Mouse (Mus musculus): ENCODE data around the gene Lin52.

DNA sequence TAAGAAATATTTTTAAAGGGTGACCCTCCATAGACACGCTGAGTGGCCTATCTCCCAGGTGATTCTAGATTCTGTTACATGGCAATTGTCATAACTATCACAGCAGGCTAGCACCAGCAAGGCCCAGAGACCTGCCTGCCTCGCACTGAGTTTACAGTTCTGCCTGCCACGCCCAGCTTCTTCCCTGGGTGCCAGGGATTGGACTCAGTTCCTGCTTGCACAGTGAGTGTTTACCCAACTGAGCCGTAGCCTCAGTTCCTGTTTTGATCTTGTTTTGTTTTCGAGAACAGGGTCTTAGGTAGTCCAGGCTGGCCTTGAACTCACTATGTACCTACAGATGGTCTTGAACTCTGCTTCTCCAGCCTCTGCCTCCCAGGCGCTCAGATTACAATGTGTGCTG is 116.4 kb downstream of the Lin52 start:
- no peak for TF ChIP-seq CTCF (IDR thresholded peaks at IDR 0.05; ENCODE audit: low read depth, low read length)
- no peak for TF ChIP-seq POLR2A (IDR thresholded peaks at IDR 0.05; ENCODE audit: borderline replicate concordance, low read depth, low read length)

All from bone marrow macrophage, adult 2 months (primary cell).